ENCODE assay signal across 8 mouse cellular contexts in genomic region chrX:20920249-20920843, GRCm38 (mm10). TPM values are rescaled to one million over a fixed set of nuclear protein-coding genes. Genes with fewer than 3 reads are reported as not detected.
DNase-seq lines count a peak whose midpoint lies in the region; ATAC-seq and TF ChIP-seq lines count a peak whose summit lies in the region.

No protein-coding gene starts in this region.

- no peaks in the 10 kb centered on the region for H3K9me3 ChIP-seq in heart, embryonic 13.5 days
- H3K9me3 ChIP-seq in hindbrain, postnatal 0 days (ENCODE audit: low read length), result no peaks in the 10 kb centered on the region
- no peaks in the 10 kb centered on the region for H3K9me3 ChIP-seq in midbrain, embryonic 16.5 days (replicated peaks; ENCODE audit: control insufficient read depth, low read length, poor library complexity, severe bottlenecking)

- no peak for TF ChIP-seq POLR2A in thymus, adult 2 months (IDR thresholded peaks at IDR 0.05; ENCODE audit: control insufficient read depth, extremely low read depth, insufficient read depth, low read length, poor library complexity)

- no peak for DNase-seq in heart, postnatal 10 days
- DNase-seq in thymus, adult 2 months, result no peak
- DNase-seq in thymus, postnatal 36 days, result no peak
- peak; percentile 19 for DNase-seq in hindbrain, postnatal 0 days (ENCODE audit: low spot score)
- no peak for DNase-seq in cerebellum, postnatal 4 days (ENCODE audit: low spot score in 2 of 2)
- DNase-seq in spleen, postnatal 14 days (ENCODE audit: low spot score in 2 of 2), result no peak

- H3K27ac ChIP-seq in heart, embryonic 13.5 days (replicated peaks), result no peak overlapping the region
- no peak overlapping the region for H3K27ac ChIP-seq in thymus, adult 2 months (ENCODE audit: control insufficient read depth, insufficient read depth, low read length)
- peak overlapping the region; percentile 77 for H3K27ac ChIP-seq in hindbrain, postnatal 0 days
- H3K27ac ChIP-seq in midbrain, embryonic 16.5 days (ENCODE audit: low read length), result peak overlapping the region; percentile 83

- H3K4me2 ChIP-seq in heart, embryonic 13.5 days, result peak overlapping the region; percentile 70
- peak overlapping the region; percentile 57 for H3K4me2 ChIP-seq in hindbrain, postnatal 0 days (ENCODE audit: low read depth, low read length)
- H3K4me2 ChIP-seq in midbrain, embryonic 16.5 days (ENCODE audit: low read length), result peak overlapping the region; percentile 66

- H3K27me3 ChIP-seq in heart, embryonic 13.5 days (replicated peaks), result peaks cover 25% of the 10 kb centered on the region
- H3K27me3 ChIP-seq in thymus, adult 2 months (ENCODE audit: control insufficient read depth, insufficient read depth, low read length), result peaks cover 4% of the 10 kb centered on the region; the same call in 1 of the 2 replicates
- H3K27me3 ChIP-seq in hindbrain, postnatal 0 days (ENCODE audit: insufficient read depth, low read length), result no peaks in the 10 kb centered on the region
- H3K27me3 ChIP-seq in midbrain, embryonic 16.5 days (ENCODE audit: control insufficient read depth, insufficient read depth, low read depth, low read length), result no peaks in the 10 kb centered on the region

- H3K4me1 ChIP-seq in heart, embryonic 13.5 days, result 0 out of 2 replicates have a peak, but pooled peaks cover 4% of the 10 kb centered on the region
- H3K4me1 ChIP-seq in thymus, adult 2 months (replicated peaks; ENCODE audit: control insufficient read depth, insufficient read depth, low read length), result peaks cover 8% of the 10 kb centered on the region
- H3K4me1 ChIP-seq in hindbrain, postnatal 0 days (ENCODE audit: insufficient read depth, low read length), result 0 out of 2 replicates have a peak, but pooled peaks cover 3% of the 10 kb centered on the region
- H3K4me1 ChIP-seq in midbrain, embryonic 16.5 days (ENCODE audit: control insufficient read depth, insufficient read depth, low read length), result peaks cover 11% of the 10 kb centered on the region

- intact Hi-C loops in heart, postnatal 10 days (cut with DNase I), result no loop called here

- H3K36me3 ChIP-seq in heart, embryonic 13.5 days, result 0 out of 2 replicates have a peak, but pooled peaks cover 3% of the 10 kb centered on the region
- no peaks in the 10 kb centered on the region for H3K36me3 ChIP-seq in thymus, adult 2 months (ENCODE audit: control insufficient read depth, insufficient read depth, low read length)
- H3K36me3 ChIP-seq in hindbrain, postnatal 0 days (ENCODE audit: insufficient read depth, low read length), result no peaks in the 10 kb centered on the region
- peaks cover 4% of the 10 kb centered on the region; the same call in 1 of the 2 replicates for H3K36me3 ChIP-seq in midbrain, embryonic 16.5 days (ENCODE audit: control insufficient read depth, insufficient read depth, low read length)

- peak overlapping the region; percentile 45 for H3K4me3 ChIP-seq in heart, embryonic 13.5 days
- H3K4me3 ChIP-seq in thymus, adult 2 months (ENCODE audit: control insufficient read depth, insufficient read depth, low read length), result peak overlapping the region; percentile 33
- peak overlapping the region; percentile 62 for H3K4me3 ChIP-seq in hindbrain, postnatal 0 days (ENCODE audit: low read length)
- peak overlapping the region; percentile 69 for H3K4me3 ChIP-seq in midbrain, embryonic 16.5 days (ENCODE audit: low read depth, low read length)

- no peak for TF ChIP-seq CTCF in thymus, adult 2 months (IDR thresholded peaks at IDR 0.05; ENCODE audit: borderline replicate concordance, control insufficient read depth, extremely low read depth, insufficient read depth, low read length, poor library complexity)
- TF ChIP-seq CTCF in hindbrain, postnatal 0 days (IDR thresholded peaks at IDR 0.05; ENCODE audit: low read depth), result peak; percentile 4; the same call in 1 of the 2 replicates

- peak; percentile 31; the same call in 1 of the 2 replicates for ATAC-seq in heart, embryonic 13.5 days (ENCODE audit: extremely low read depth, insufficient number of reproducible peaks, low FRiP score, low TSS enrichment)
- ATAC-seq in hindbrain, postnatal 0 days, result peak; percentile 52
- ATAC-seq in midbrain, embryonic 16.5 days, result peak; percentile 69

- 12% methylated on average over 44 of the region's 49 CpGs for WGBS in heart, embryonic 13.5 days
- 2% methylated on average over 35 of the region's 49 CpGs for WGBS in thymus, adult 2 months
- WGBS in hindbrain, postnatal 0 days, result 32% methylated on average over 48 of the region's 49 CpGs
- WGBS in midbrain, embryonic 16.5 days, result 21% methylated on average over 34 of the region's 49 CpGs

- H3K9ac ChIP-seq in heart, embryonic 13.5 days, result peak overlapping the region; percentile 2
- H3K9ac ChIP-seq in hindbrain, postnatal 0 days (replicated peaks; ENCODE audit: low read length), result peak overlapping the region; percentile 63
- peak overlapping the region; percentile 80 for H3K9ac ChIP-seq in midbrain, embryonic 16.5 days (ENCODE audit: low read depth, low read length)

RNA-seq across cellular contexts. Expression of gene Syn1, which starts 0.5 kb away (rescaled TPM):
- polyA plus RNA-seq in heart, embryonic 13.5 days (2015; fragmentation: Nextera tagmentation; extraction: Ambion mirVana), result 0.05 and 0.15 TPM in 2 replicates
- under 1 TPM; 0.36 to 0.40 TPM for total RNA-seq in heart, postnatal 10 days (2021)
- polyA plus RNA-seq in thymus, adult 2 months (2012; rRNA removed), result 0.67 and 0.88 TPM in 2 replicates
- 65.4 and 75.9 TPM in 2 replicates for total RNA-seq in hindbrain, postnatal 0 days (2014; rRNA removed)
- 70.5 and 88.8 TPM in 2 replicates for polyA plus RNA-seq in hindbrain, postnatal 0 days (2015; fragmentation: Nextera tagmentation; extraction: Ambion mirVana)
- polyA plus RNA-seq in midbrain, embryonic 16.5 days (2015; fragmentation: Nextera tagmentation; extraction: Ambion mirVana), result 68.8 and 82.0 TPM in 2 replicates

RNA-seq across cellular contexts. Expression of gene Cfp, which starts 11.0 kb away (rescaled TPM):
- polyA plus RNA-seq in heart, embryonic 13.5 days (2015; fragmentation: Nextera tagmentation; extraction: Ambion mirVana), result 2.5 and 3.8 TPM in 2 replicates
- 1 to 10 TPM; 5.7 to 7.3 TPM for total RNA-seq in heart, postnatal 10 days (2021)
- 80.6 and 81.6 TPM in 2 replicates for polyA plus RNA-seq in thymus, adult 2 months (2012; rRNA removed)
- total RNA-seq in hindbrain, postnatal 0 days (2014; rRNA removed), result 5.4 and 10.2 TPM in 2 replicates
- polyA plus RNA-seq in hindbrain, postnatal 0 days (2015; fragmentation: Nextera tagmentation; extraction: Ambion mirVana), result 2.9 and 3.8 TPM in 2 replicates
- 6.3 and 7.0 TPM in 2 replicates for polyA plus RNA-seq in midbrain, embryonic 16.5 days (2015; fragmentation: Nextera tagmentation; extraction: Ambion mirVana)

RNA-seq across cellular contexts. Expression of gene Elk1, which starts 30.1 kb away (rescaled TPM):
- 9.9 and 11.1 TPM in 2 replicates for polyA plus RNA-seq in heart, embryonic 13.5 days (2015; fragmentation: Nextera tagmentation; extraction: Ambion mirVana)
- 10 to 100 TPM; 11.4 to 11.8 TPM for total RNA-seq in heart, postnatal 10 days (2021)
- polyA plus RNA-seq in thymus, adult 2 months (2012; rRNA removed), result 17.4 and 19.4 TPM in 2 replicates
- total RNA-seq in hindbrain, postnatal 0 days (2014; rRNA removed), result 30.5 and 31.1 TPM in 2 replicates
- 13.7 and 14.5 TPM in 2 replicates for polyA plus RNA-seq in hindbrain, postnatal 0 days (2015; fragmentation: Nextera tagmentation; extraction: Ambion mirVana)
- polyA plus RNA-seq in midbrain, embryonic 16.5 days (2015; fragmentation: Nextera tagmentation; extraction: Ambion mirVana), result 22.9 TPM in 2 replicates

RNA-seq across cellular contexts. Expression of gene Uxt, which starts 41.5 kb away (rescaled TPM):
- polyA plus RNA-seq in heart, embryonic 13.5 days (2015; fragmentation: Nextera tagmentation; extraction: Ambion mirVana), result 46.6 and 56.5 TPM in 2 replicates
- 10 to 100 TPM; 33.4 to 36.7 TPM for total RNA-seq in heart, postnatal 10 days (2021)
- polyA plus RNA-seq in thymus, adult 2 months (2012; rRNA removed), result 18.7 and 23.4 TPM in 2 replicates
- total RNA-seq in hindbrain, postnatal 0 days (2014; rRNA removed), result 9.7 and 12.0 TPM in 2 replicates
- polyA plus RNA-seq in hindbrain, postnatal 0 days (2015; fragmentation: Nextera tagmentation; extraction: Ambion mirVana), result 32.2 and 33.2 TPM in 2 replicates
- polyA plus RNA-seq in midbrain, embryonic 16.5 days (2015; fragmentation: Nextera tagmentation; extraction: Ambion mirVana), result 21.2 and 22.6 TPM in 2 replicates

RNA-seq across cellular contexts. Expression of gene Timp1, which starts 50.4 kb away (rescaled TPM):
- 32.4 and 35.9 TPM in 2 replicates for polyA plus RNA-seq in heart, embryonic 13.5 days (2015; fragmentation: Nextera tagmentation; extraction: Ambion mirVana)
- total RNA-seq in heart, postnatal 10 days (2021), result 10 to 100 TPM; 15.4 to 16.4 TPM
- 8.3 and 12.0 TPM in 2 replicates for polyA plus RNA-seq in thymus, adult 2 months (2012; rRNA removed)
- total RNA-seq in hindbrain, postnatal 0 days (2014; rRNA removed), result 3.8 and 5.7 TPM in 2 replicates
- polyA plus RNA-seq in hindbrain, postnatal 0 days (2015; fragmentation: Nextera tagmentation; extraction: Ambion mirVana), result 5.4 and 6.3 TPM in 2 replicates
- polyA plus RNA-seq in midbrain, embryonic 16.5 days (2015; fragmentation: Nextera tagmentation; extraction: Ambion mirVana), result 2.0 and 2.2 TPM in 2 replicates

Comparison
In these comparisons a context has a peak if more than half of its experiments do, and no peak if none do; other contexts are left out.
1. H3K27ac ChIP-seq: peak in hindbrain, postnatal 0 days (single experiment) and midbrain, embryonic 16.5 days (single experiment); none in heart, embryonic 13.5 days (single experiment) and thymus, adult 2 months (single experiment).
2. H3K9ac ChIP-seq: peak in every context shown above with its lines; median percentile 80 in midbrain, embryonic 16.5 days; 63 in hindbrain, postnatal 0 days; 2 in heart, embryonic 13.5 days.
3. RNA of gene Syn1, which starts 0.5 kb away (polyA plus RNA-seq): 70.5 to 88.8 TPM in hindbrain, postnatal 0 days and 68.8 to 82.0 TPM in midbrain, embryonic 16.5 days; 0.67 to 0.88 TPM in thymus, adult 2 months and 0.05 to 0.15 TPM in heart, embryonic 13.5 days; every median in the first group is over 10 times any median in the second.
4. RNA of gene Cfp, which starts 11.0 kb away (polyA plus RNA-seq): 80.6 to 81.6 TPM in thymus, adult 2 months; 6.3 to 7.0 TPM in midbrain, embryonic 16.5 days, 2.9 to 3.8 TPM in hindbrain, postnatal 0 days and 2.5 to 3.8 TPM in heart, embryonic 13.5 days; every median in the first group is over 10 times any median in the second.
5. Peak in every context shown above with its lines, with median percentiles within 50 percentile points of each other: ATAC-seq, H3K4me2 ChIP-seq and H3K4me3 ChIP-seq.